Mouse (Mus musculus) MN1 (cell line): ENCODE measurements around the gene Nek3.
"Not testable (repeated sequence)": the region's sequence is repeated elsewhere in the genome, so short reads cannot be mapped to it uniquely, and the experiment has no call there.

Source experiments
- DNase-seq: peaks from one replicate; pipeline ENCODE4 v3.0.0-alpha.2; 2016; ENCODE audit warnings: low spot score

The Nek3 gene

GRCm38 (mm10) chr8:22143764-22144491 is 22.3 kb downstream of the Nek3 start:
- no peak for DNase-seq

GRCm38 (mm10) chr8:22142592-22142991 is 23.6 kb downstream of the Nek3 start:
- no peak for DNase-seq

- no peak for DNase-seq
Observed at GRCm38 (mm10) chr8:22141836-22142385, 24.3 kb downstream of the Nek3 start.

- not testable (repeated sequence) for DNase-seq
Observed at GRCm38 (mm10) chr8:22136462-22136861, 29.8 kb downstream of the Nek3 start.

GRCm38 (mm10) chr8:22134750-22135135 is 31.5 kb downstream of the Nek3 start:
- no peak for DNase-seq

- DNase-seq, result no peak
Observed at GRCm38 (mm10) chr8:22134078-22134749, 32.0 kb downstream of the Nek3 start.

GRCm38 (mm10) chr8:22132062-22132461 is 34.2 kb downstream of the Nek3 start:
- no peak for DNase-seq

- no peak for DNase-seq
Observed at GRCm38 (mm10) chr8:22124220-22125152, 41.7 kb downstream of the Nek3 start, which contains the start of gene Nek5. Gene Nek5 (minus strand): TSS chr8:22125053.

GRCm38 (mm10) chr8:22107020-22107419 is 59.2 kb downstream of the Nek3 start:
- no peak for DNase-seq

- DNase-seq, result no peak
Observed at GRCm38 (mm10) chr8:22091568-22091967, 74.7 kb downstream of the Nek3 start.

- no peak for DNase-seq
Observed at GRCm38 (mm10) chr8:22089226-22089625, 77.0 kb downstream of the Nek3 start.

GRCm38 (mm10) chr8:22079313-22080007 is 86.8 kb downstream of the Nek3 start:
- no peak for DNase-seq
